Mouse (Mus musculus) adipose tissue, adult 10 weeks (tissue): ENCODE results near the gene H2-T22. TPM values are rescaled to one million over a fixed set of nuclear protein-coding genes. Genes with fewer than 3 reads are reported as not detected.

ENCODE experiments used
- polyA plus RNA-seq: library from polyadenylated mRNA; stranded (reverse); fragments of 350-450 nt; fragmentation: Illumina TruSeq; extraction: RNeasy Lipid Tissue Mini Kit (QIAGEN cat#74804); gene quantifications from one replicate; pipeline ENCODE4 v1.2.3, GENCODE M21; 2014; ENCODE audit warnings: low read depth, low replicate concordance

The H2-T22 gene
- 77.1 TPM for polyA plus RNA-seq

GRCm38 (mm10) chr17:36042610-36043169 is at the start of gene H2-T22, which contains the start of gene Gm6034:
H2-T22 (minus strand) TSS chr17:36042747.
Gm6034 (plus strand) TSS chr17:36042961.

GRCm38 (mm10) chr17:36058362-36058761 is 15.8 kb upstream of the H2-T22 start, which contains the start of gene Gm11127:
Gm11127 (minus strand) TSS chr17:36058371.

GRCm38 (mm10) chr17:36032351-36032875 is 10.1 kb downstream of the H2-T22 start, which contains the start of gene H2-T23:
H2-T23 (minus strand) TSS chr17:36032855.

GRCm38 (mm10) chr17:36020191-36021073 is 22.1 kb downstream of the H2-T22 start, which contains the start of gene H2-T24:
H2-T24 (minus strand) TSS chr17:36020560.

Other genes starting within 250 kb of the H2-T22 start
- gene Ier3, start 221.1 kb downstream of the H2-T22 start, polyA plus RNA-seq, result 31.3 TPM
- gene Flot1, start 219.5 kb downstream of the H2-T22 start, polyA plus RNA-seq, result 61.9 TPM
- 113 TPM for gene Tubb5, start 204.4 kb downstream of the H2-T22 start, polyA plus RNA-seq
- 18.2 TPM for gene Mdc1, start 201.2 kb downstream of the H2-T22 start, polyA plus RNA-seq
- 4.6 TPM for gene Nrm, start 181.4 kb downstream of the H2-T22 start, polyA plus RNA-seq
- gene Ppp1r18, start 177.2 kb downstream of the H2-T22 start, polyA plus RNA-seq, result 31.0 TPM
- 39.2 TPM for gene Dhx16, start 162.9 kb downstream of the H2-T22 start, polyA plus RNA-seq
- gene 2310061I04Rik, start 145.3 kb downstream of the H2-T22 start, polyA plus RNA-seq, result 35.5 TPM
- gene Atat1, start 132.7 kb downstream of the H2-T22 start, polyA plus RNA-seq, result 35.7 TPM
- gene Mrps18b, start 126.4 kb downstream of the H2-T22 start, polyA plus RNA-seq, result 47.0 TPM
- gene Ppp1r10, start 126.3 kb downstream of the H2-T22 start, polyA plus RNA-seq, result 32.1 TPM
- 54.8 TPM for gene Abcf1, start 73.0 kb downstream of the H2-T22 start, polyA plus RNA-seq
- 40.8 TPM for gene Gnl1, start 62.9 kb downstream of the H2-T22 start, polyA plus RNA-seq
- gene Prr3, start 62.5 kb downstream of the H2-T22 start, polyA plus RNA-seq, result 23.2 TPM
- 2.4 TPM for gene H2-T24, start 22.2 kb downstream of the H2-T22 start, polyA plus RNA-seq
- 86.6 TPM for gene H2-T23, start 9.9 kb downstream of the H2-T22 start, polyA plus RNA-seq
- not detected for gene Gm6034, start 214 bp upstream of the H2-T22 start, polyA plus RNA-seq
- gene Gm11127, start 15.6 kb upstream of the H2-T22 start, polyA plus RNA-seq, result 0.38 TPM
- not detected for gene Gm19684, start 78.9 kb upstream of the H2-T22 start, polyA plus RNA-seq
- not detected for gene Gm7030, start 86.7 kb upstream of the H2-T22 start, polyA plus RNA-seq
- 0.38 TPM for gene Gm8909, start 125.8 kb upstream of the H2-T22 start, polyA plus RNA-seq
- gene H2-T3, start 147.5 kb upstream of the H2-T22 start, polyA plus RNA-seq, result not detected
- gene Rpp21, start 215.3 kb upstream of the H2-T22 start, polyA plus RNA-seq, result 39.0 TPM
- gene Trim39, start 229.5 kb upstream of the H2-T22 start, polyA plus RNA-seq, result 29.8 TPM
- gene H2-M10.2, start 243.7 kb upstream of the H2-T22 start, polyA plus RNA-seq, result not detected